Mouse (Mus musculus): ENCODE results near the gene Serpinf2.

- no peak for TF ChIP-seq GATA1 (IDR thresholded peaks at IDR 0.05; ENCODE audit: borderline replicate concordance, low read length)
- TF ChIP-seq FLI1 (IDR thresholded peaks at IDR 0.05; ENCODE audit: low read length): no peak
Measured at GRCm38 (mm10) chr11:75461743-75462252, 22.4 kb upstream of the Serpinf2 start.

All from megakaryocyte, embryonic 14.5 days (primary cell).